29 mouse cellular contexts compared by ENCODE assay signal in genomic region chr10:108328356-108328755, GRCm38 (mm10). TPM values are rescaled to one million over a fixed set of nuclear protein-coding genes. Genes with fewer than 3 reads are reported as not detected.
"Had no signal": no experiment of that assay in that cellular context is flagged by ENCODE, and none has a peak within 500 bp of the region (broad histone marks: within the 10 kb centered on the region; RNA-seq: fewer than 3 reads in every experiment).

No protein-coding gene starts in this region.

- H3K36me3 ChIP-seq: embryonic facial prominence, embryonic 10.5 days; embryonic facial prominence, embryonic 12.5 days; embryonic facial prominence, embryonic 13.5 days; embryonic facial prominence, embryonic 15.5 days; forebrain, embryonic 10.5 days; forebrain, embryonic 12.5 days; forebrain, embryonic 15.5 days had no signal

- H3K4me3 ChIP-seq: embryonic facial prominence, embryonic 10.5 days; embryonic facial prominence, embryonic 12.5 days; embryonic facial prominence, embryonic 13.5 days; embryonic facial prominence, embryonic 15.5 days; erythroblast, embryonic 14.5 days; forebrain, embryonic 10.5 days; forebrain, embryonic 12.5 days; forebrain, embryonic 13.5 days; forebrain, embryonic 15.5 days; gastrocnemius, adult 2 months; heart, adult 2 months had no signal

- ATAC-seq: forebrain, embryonic 13.5 days; forebrain, embryonic 14.5 days; forebrain, embryonic 15.5 days; forebrain, embryonic 16.5 days; forebrain, postnatal 0 days had no signal

- H3K4me2 ChIP-seq: embryonic facial prominence, embryonic 12.5 days; embryonic facial prominence, embryonic 13.5 days; embryonic facial prominence, embryonic 15.5 days; forebrain, embryonic 12.5 days; forebrain, embryonic 13.5 days; forebrain, embryonic 15.5 days had no signal

- H3K27ac ChIP-seq: embryonic facial prominence, embryonic 10.5 days; embryonic facial prominence, embryonic 12.5 days; embryonic facial prominence, embryonic 13.5 days; embryonic facial prominence, embryonic 15.5 days; forebrain, embryonic 10.5 days; forebrain, embryonic 12.5 days; forebrain, embryonic 13.5 days; forebrain, embryonic 15.5 days; gastrocnemius, adult 2 months; heart, adult 2 months had no signal

- H3K9ac ChIP-seq: embryonic facial prominence, embryonic 12.5 days; embryonic facial prominence, embryonic 13.5 days; embryonic facial prominence, embryonic 15.5 days; forebrain, embryonic 12.5 days; forebrain, embryonic 13.5 days; forebrain, embryonic 15.5 days; forebrain, postnatal 0 days had no signal

- DNase-seq: cerebellum, adult 8-10 months; cerebellum, adult 9-10 months; cerebellum, adult 9-11 months; cerebellum, postnatal 10 days; cerebellum, postnatal 14 days; cerebellum, postnatal 25 days; cerebellum, postnatal 36 days; embryo, embryonic 11 days; forebrain, postnatal 0 days; gastrocnemius, adult 2 months; gastrocnemius, postnatal 10 days; gastrocnemius, postnatal 14 days; gastrocnemius, postnatal 25 days; gastrocnemius, postnatal 36 days; heart, adult 18-20 months; heart, adult 2 months had no signal

- H3K4me1 ChIP-seq: embryonic facial prominence, embryonic 12.5 days; embryonic facial prominence, embryonic 13.5 days had no signal

- H3K9me3 ChIP-seq: embryonic facial prominence, embryonic 10.5 days; embryonic facial prominence, embryonic 12.5 days; embryonic facial prominence, embryonic 13.5 days; embryonic facial prominence, embryonic 15.5 days; forebrain, embryonic 10.5 days; forebrain, embryonic 12.5 days; forebrain, embryonic 13.5 days; forebrain, embryonic 15.5 days had no signal

RNA-seq across cellular contexts. Expression of gene Pawr, which starts 3.6 kb away (rescaled TPM):
- total RNA-seq: common myeloid progenitor, adult 5-6 weeks; granulocyte monocyte progenitor cell, adult 5-6 weeks had no signal
